Mouse (Mus musculus): Measurements from ENCODE around the gene H1foo.

DNA sequence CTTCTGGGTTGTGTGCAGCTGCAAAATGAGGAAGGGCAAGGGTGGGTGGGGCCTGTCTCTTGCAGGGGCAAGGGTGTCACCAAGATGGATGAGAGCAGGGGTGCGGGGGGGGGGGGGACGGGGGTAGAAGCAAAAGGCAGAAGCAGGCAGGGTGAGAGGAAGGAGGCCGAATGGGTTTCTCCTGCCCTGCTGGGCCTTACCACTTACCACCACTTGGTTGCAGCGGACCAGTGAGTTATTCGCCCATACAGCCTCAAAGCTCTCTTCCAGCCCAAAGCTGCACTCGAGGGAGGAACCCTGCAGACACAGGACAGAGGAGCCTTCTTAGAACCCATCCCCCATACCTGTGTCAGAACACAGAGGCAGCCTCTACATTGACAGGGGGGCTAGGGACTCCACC is 25.2 kb downstream of the H1foo start:
- TF ChIP-seq CTCF (IDR thresholded peaks at IDR 0.05; ENCODE audit: control insufficient read depth, insufficient read depth, insufficient replicate concordance, low read depth, low read length) (no peak), POLR2A (IDR thresholded peaks at IDR 0.05; ENCODE audit: control insufficient read depth, low read depth, low read length) (no peak)
